Mouse (Mus musculus) left cerebral cortex, adult 2 months (tissue): ENCODE data around the gene Tmem230. TPM values are rescaled to one million over a fixed set of nuclear protein-coding genes. Genes with fewer than 3 reads are reported as not detected.
"Not testable (repeated sequence)": the region's sequence is repeated elsewhere in the genome, so short reads cannot be mapped to it uniquely, and the experiment has no call there.

Experiments
- DNase-seq, 2 experiments: peaks; one replicate each; pipeline ENCODE4 v3.0.0; 2021 to 2022; ENCODE audit warnings: low spot score in 2 of 2, mixed read lengths in 1 of 2; ENCODE audit errors: extremely low spot score in 1 of 2
- H3K27ac ChIP-seq: fragments of 200-600 bp; 2 replicates; pipeline ENCODE4 v1.8.1; 2022
- H3K4me3 ChIP-seq: fragments of 200-600 bp; 2 replicates; pipeline ENCODE4 v1.8.1; 2022
- CTCF ChIP-seq: fragments of 200-600 bp; IDR thresholded peaks from 2 replicates; pipeline ENCODE4 v1.8.1; 2022; ENCODE audit warnings: antibody characterized with exemption, mild to moderate bottlenecking, moderate library complexity
- intact Hi-C: fragments of 180-260 bp; cut with DNase I; formaldehyde crosslinking; loops from one replicate; pipeline ENCODE4 v1.15.1; 2025
- long read RNA-seq, 2 experiments: library from polyadenylated mRNA; stranded (forward); transcript quantifications; one replicate each; pipeline ENCODE4 v2.0.0; 2021; ENCODE audit warnings: borderline mapping rate in 2 of 2
- total RNA-seq, 2 experiments: library from RNA; stranded (reverse); gene quantifications; 2 replicates each; pipeline ENCODE4 v1.2.3; 2021

Gene Tmem230
- 10 to 100 TPM; 30.4 to 30.7 TPM for total RNA-seq
- long read RNA-seq, experiment 1, transcript Tmem230-201 (4 exons, 1,612 nt): major isoform, 18 of 30 reads
- long read RNA-seq, experiment 1, partial matches to known transcripts: 3 of 30 reads
- long read RNA-seq, experiment 1, other reads (novel, unspliced or antisense): 7 of 30 reads
- long read RNA-seq, experiment 2, transcript Tmem230-201 (4 exons, 1,612 nt): major isoform, 17 of 19 reads
- long read RNA-seq, experiment 2, partial matches to known transcripts: 1 of 19 reads
- long read RNA-seq, experiment 2, other reads (novel, unspliced or antisense): 0 of 19 reads

- peak; percentile 93 to 95 for DNase-seq
- H3K27ac ChIP-seq: peak within 1 kb of the TSS; percentile 79
- intact Hi-C loops: no loop called here
- peak; percentile 7 for TF ChIP-seq CTCF
- peak within 1 kb of the TSS; percentile 74 for H3K4me3 ChIP-seq
Measured at GRCm38 (mm10) chr2:132247539-132248313, at the start of gene Tmem230. Tmem230 (minus strand) TSS chr2:132247807.

GRCm38 (mm10) chr2:132293694-132294450, 46.3 kb upstream of the Tmem230 start:
- TF ChIP-seq CTCF: no peak
- DNase-seq: no peak
- Histone ChIP-seq H3K27ac (no peak overlapping the region), H3K4me3 (no peak overlapping the region)
- intact Hi-C loops: no loop called here

- intact Hi-C loops: no loop called here
- TF ChIP-seq CTCF: no peak
- Histone ChIP-seq H3K4me3 (no peak overlapping the region), H3K27ac (peak overlapping the region; percentile 85)
- DNase-seq: peak in 1 of 2 experiments; percentile 31
Measured at GRCm38 (mm10) chr2:132292083-132292482, 44.5 kb upstream of the Tmem230 start.

- intact Hi-C loops: no loop called here
- DNase-seq: no peak
- peak overlapping the region; percentile 85 for H3K27ac ChIP-seq
- no peak overlapping the region for H3K4me3 ChIP-seq
- no peak for TF ChIP-seq CTCF
Measured at GRCm38 (mm10) chr2:132291265-132291664, 43.7 kb upstream of the Tmem230 start.

GRCm38 (mm10) chr2:132290808-132291207, 43.2 kb upstream of the Tmem230 start:
- peak overlapping the region; percentile 85 for H3K27ac ChIP-seq
- no peak overlapping the region for H3K4me3 ChIP-seq
- intact Hi-C loops: no loop called here
- no peak for DNase-seq
- TF ChIP-seq CTCF: no peak

GRCm38 (mm10) chr2:132289213-132289612, 41.6 kb upstream of the Tmem230 start:
- H3K4me3 ChIP-seq, intact Hi-C loops, H3K27ac ChIP-seq, DNase-seq: not testable (repeated sequence)

- no peak for DNase-seq
- no peak overlapping the region for H3K4me3 ChIP-seq
- no peak for TF ChIP-seq CTCF
- H3K27ac ChIP-seq: peak overlapping the region; percentile 32; the same call in 1 of the 2 replicates
- intact Hi-C loops: no loop called here
Measured at GRCm38 (mm10) chr2:132286376-132287076, 38.9 kb upstream of the Tmem230 start.

GRCm38 (mm10) chr2:132285722-132286121, 38.1 kb upstream of the Tmem230 start:
- DNase-seq, H3K27ac ChIP-seq, H3K4me3 ChIP-seq, intact Hi-C loops: not testable (repeated sequence)

GRCm38 (mm10) chr2:132284492-132285139, 37.0 kb upstream of the Tmem230 start:
- Histone ChIP-seq H3K4me3 (no peak overlapping the region), H3K27ac (peak overlapping the region; percentile 51; the same call in 1 of the 2 replicates)
- no peak for DNase-seq
- TF ChIP-seq CTCF: no peak
- intact Hi-C loops: no loop called here

- DNase-seq: no peak
- no peak overlapping the region for H3K4me3 ChIP-seq
- intact Hi-C loops: loop anchor here (2.0 kb wide), 1 partner anchor 19 kb away; no protein-coding TSS in a partner anchor
- peak overlapping the region; percentile 16; the same call in 1 of the 2 replicates for H3K27ac ChIP-seq
- no peak for TF ChIP-seq CTCF
Measured at GRCm38 (mm10) chr2:132283236-132284070, 35.8 kb upstream of the Tmem230 start.
